Mouse (Mus musculus): ENCODE measurements at regions not wholly inside any gene's neighbourhood (a gene's known extent, or its start where the extent isn't known, plus 50 kb on each side); places are given as distances from the start of the nearest gene placed in this dataset.

GRCm38 (mm10) chr14:48059664-48060455 is 60.8 kb upstream of the Peli2 start:
- Histone ChIP-seq H3K27ac (no peak overlapping the region), H3K36me3 (replicated peaks; ENCODE audit: control insufficient read depth, insufficient read depth, low read depth) (no peaks in the 10 kb centered on the region), H3K27me3 (ENCODE audit: control insufficient read depth, insufficient read depth, low read length) (no peaks in the 10 kb centered on the region), H3K9me3 (ENCODE audit: control insufficient read depth, low read length) (no peaks in the 10 kb centered on the region), H3K9ac (replicated peaks) (no peak overlapping the region), H3K4me1 (replicated peaks; ENCODE audit: control insufficient read depth in 2 of 2, insufficient read depth in 2 of 2, low read length in 1 of 2) (no peaks in the 10 kb centered on the region), H3K4me3 (ENCODE audit: insufficient read depth in 1 of 2, low read depth in 2 of 2, low read length in 2 of 2) (no peak overlapping the region), H3K4me2 (ENCODE audit: low read depth) (no peak overlapping the region)
- WGBS (ENCODE audit: insufficient replicate concordance), result 65% methylated on average over 15 of the region's 15 CpGs
- ATAC-seq (ENCODE audit: insufficient read depth) (no peak), DNase-seq (ENCODE audit: low read depth in 3 of 3, low spot score in 3 of 3) (no peak)
- TF ChIP-seq CTCF (IDR thresholded peaks at IDR 0.05; ENCODE audit: low read depth), result no peak
- no peak for TF ChIP-seq EP300 (IDR thresholded peaks at IDR 0.05; ENCODE audit: low read depth)

- H3K36me3 ChIP-seq (replicated peaks; ENCODE audit: control insufficient read depth, insufficient read depth, low read depth), result no peaks in the 10 kb centered on the region
- no peak overlapping the region for H3K9ac ChIP-seq (replicated peaks)
- no peak for ATAC-seq (ENCODE audit: insufficient read depth)
- H3K9me3 ChIP-seq (ENCODE audit: control insufficient read depth, low read length), result no peaks in the 10 kb centered on the region
- WGBS (ENCODE audit: insufficient replicate concordance), result 56% methylated on average over 3 of the region's 3 CpGs
- H3K4me1 ChIP-seq (replicated peaks; ENCODE audit: control insufficient read depth in 2 of 2, insufficient read depth in 2 of 2, low read length in 1 of 2), result peaks cover 0 to 3% of the 10 kb centered on the region in 2 experiments; a peak in 1 of 4 replicates
- H3K4me3 ChIP-seq (ENCODE audit: insufficient read depth in 1 of 2, low read depth in 2 of 2, low read length in 2 of 2), result no peak overlapping the region
- TF ChIP-seq CTCF (IDR thresholded peaks at IDR 0.05; ENCODE audit: low read depth) (no peak), EP300 (IDR thresholded peaks at IDR 0.05; ENCODE audit: low read depth) (no peak)
- no peak for DNase-seq (ENCODE audit: low read depth in 3 of 3, low spot score in 3 of 3)
- H3K27ac ChIP-seq, result no peak overlapping the region
- no peak overlapping the region for H3K4me2 ChIP-seq (ENCODE audit: low read depth)
- H3K27me3 ChIP-seq (ENCODE audit: control insufficient read depth, insufficient read depth, low read length), result no peaks in the 10 kb centered on the region
These were observed 52.0 kb upstream of the Peli2 start for GRCm38 (mm10) chr14:48068641-48069040.

All from liver, embryonic 14.5 days (tissue).